Mouse (Mus musculus) lung, postnatal 0 days (tissue): ENCODE measurements around the gene Tars2.

Experiments used
- CTCF ChIP-seq: IDR thresholded peaks from 2 replicates; pipeline ENCODE4 v1.5.1; 2016; ENCODE audit warnings: antibody characterized with exemption, mild to moderate bottlenecking
- EP300 ChIP-seq: IDR thresholded peaks from 2 replicates; pipeline ENCODE4 v1.6.1; 2016; ENCODE audit warnings: antibody characterized with exemption, mild to moderate bottlenecking, control low read depth

GRCm38 (mm10) chr3:95762961-95763360 lies 3.0 kb upstream of the Tars2 start:
- TF ChIP-seq CTCF (peak; percentile 56), EP300 (no peak)
